ENCODE assay signal across 12 mouse cellular contexts in the genomic region with DNA sequence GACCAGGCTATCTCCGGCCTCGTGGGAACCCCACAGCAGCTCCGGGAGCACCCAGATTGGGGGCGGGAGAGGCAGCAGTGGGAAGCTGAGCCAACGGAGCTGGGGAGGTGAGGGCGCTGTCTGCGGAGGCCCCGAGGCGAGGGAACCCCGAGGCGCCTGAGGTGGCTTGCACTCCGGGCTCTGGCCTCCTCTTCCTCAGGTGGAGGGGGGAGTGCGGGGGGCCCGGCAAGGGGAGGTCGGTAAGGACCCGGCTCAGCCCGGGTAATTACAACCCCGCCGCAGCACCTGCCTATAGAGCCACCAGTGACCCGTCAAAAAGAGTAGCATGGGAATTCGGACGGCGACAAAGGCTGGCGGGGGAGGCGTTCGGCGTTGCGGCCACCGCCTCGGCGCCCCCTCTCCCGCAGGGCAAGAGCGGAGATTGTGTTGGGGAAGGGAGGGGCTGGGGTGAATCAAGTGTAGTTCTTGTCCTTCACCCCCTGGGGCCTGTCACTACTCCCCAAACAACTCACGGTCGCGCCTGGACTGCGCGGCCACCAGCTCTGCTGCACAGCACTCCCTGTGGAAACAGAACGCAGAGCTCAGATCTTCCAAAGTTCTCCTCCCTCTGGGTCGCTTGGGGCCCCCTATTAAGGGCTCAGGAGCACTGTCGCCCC. TPM values are rescaled to one million over a fixed set of nuclear protein-coding genes. Genes with fewer than 3 reads are reported as not detected.
DNase-seq lines count a peak whose midpoint lies in the region; ATAC-seq and TF ChIP-seq lines count a peak whose summit lies in the region.
"Had no signal": no experiment of that assay in that cellular context is flagged by ENCODE, and none has a peak within 500 bp of the region (broad histone marks: within the 10 kb centered on the region; RNA-seq: fewer than 3 reads in every experiment).

No protein-coding gene starts in this region.

- H3K27me3 ChIP-seq in forebrain, embryonic 15.5 days: no peaks in the 10 kb centered on the region
- H3K27me3 ChIP-seq in liver, embryonic 13.5 days: peaks cover 100% of the 10 kb centered on the region

- no peaks in the 10 kb centered on the region for H3K9me3 ChIP-seq in forebrain, embryonic 15.5 days
- H3K9me3 ChIP-seq in liver, embryonic 13.5 days (replicated peaks): no peaks in the 10 kb centered on the region

- DNase-seq in gastrocnemius, adult 2 months: peak; percentile 26
- DNase-seq in gastrocnemius, postnatal 36 days: no peak
- DNase-seq in ES-CJ7 (ENCODE audit: low read depth, low spot score) (peak; percentile 53), adipocyte (ENCODE audit: low spot score) (no peak)
- no peak for DNase-seq in liver, embryonic 13.5 days
- no peak for DNase-seq in layer of hippocampus, adult 11-12 months (ENCODE audit: low spot score)
- no peak for DNase-seq in thymus, postnatal 10 days (ENCODE audit: low spot score in 2 of 2)
- DNase-seq: adrenal gland, postnatal 10 days had no signal

- no peaks in the 10 kb centered on the region for H3K36me3 ChIP-seq in forebrain, embryonic 15.5 days
- no peaks in the 10 kb centered on the region for H3K36me3 ChIP-seq in liver, embryonic 13.5 days

- H3K9ac ChIP-seq in forebrain, embryonic 15.5 days (replicated peaks): peak overlapping the region; percentile 49
- H3K9ac ChIP-seq in liver, embryonic 13.5 days: no peak overlapping the region

- ATAC-seq in forebrain, embryonic 15.5 days (replicated peaks): no peak
- ATAC-seq in liver, embryonic 13.5 days (ENCODE audit: low read depth): no peak

- H3K4me2 ChIP-seq in forebrain, embryonic 15.5 days (replicated peaks): peak overlapping the region; percentile 66
- peak overlapping the region; percentile 14; the same call in 1 of the 2 replicates for H3K4me2 ChIP-seq in liver, embryonic 13.5 days

- H3K4me1 ChIP-seq in forebrain, embryonic 15.5 days: peaks cover 65% of the 10 kb centered on the region
- peaks cover 23% of the 10 kb centered on the region for H3K4me1 ChIP-seq in liver, embryonic 13.5 days (replicated peaks)

- peak overlapping the region; percentile 53 for H3K4me3 ChIP-seq in gastrocnemius, adult 2 months
- H3K4me3 ChIP-seq in forebrain, embryonic 15.5 days: peak overlapping the region; percentile 58
- peak overlapping the region; percentile 12; the same call in 1 of the 2 replicates for H3K4me3 ChIP-seq in liver, embryonic 13.5 days (replicated peaks)

- intact Hi-C loops in gastrocnemius, adult 2 months (cut with DNase I): loop anchor here (5.0 kb wide), 1 partner anchor 53 kb away; no protein-coding TSS in a partner anchor
- intact Hi-C loops in gastrocnemius, postnatal 36 days (cut with DNase I): no loop called here

- H3K27ac ChIP-seq in gastrocnemius, adult 2 months: no peak overlapping the region
- H3K27ac ChIP-seq in forebrain, embryonic 15.5 days (replicated peaks): peak overlapping the region; percentile 83
- no peak overlapping the region for H3K27ac ChIP-seq in liver, embryonic 13.5 days
- H3K27ac ChIP-seq: macrophage had no signal

- TF ChIP-seq CTCF in gastrocnemius, adult 2 months (IDR thresholded peaks at IDR 0.05): no peak

- under 1% methylated on average over 41 of the region's 41 CpGs for WGBS in forebrain, embryonic 15.5 days
- 2% methylated on average over 41 of the region's 41 CpGs for WGBS in liver, embryonic 13.5 days (ENCODE audit: insufficient replicate concordance)

RNA-seq across cellular contexts. Expression of gene Nr2e1, which starts 3.8 kb away (rescaled TPM):
- total RNA-seq in gastrocnemius, adult 2 months (2021): not detected
- not detected for total RNA-seq in gastrocnemius, postnatal 36 days (2021)
- polyA plus RNA-seq in forebrain, embryonic 15.5 days (2015; fragmentation: Nextera tagmentation; extraction: Ambion mirVana): 35.4 and 40.5 TPM in 2 replicates
- not detected in 2 replicates for polyA plus RNA-seq in liver, embryonic 13.5 days (2015; fragmentation: Nextera tagmentation; extraction: Ambion mirVana)
- total RNA-seq: adrenal gland, postnatal 10 days; gastrocnemius, adult 8-10 months had no signal
- polyA plus RNA-seq: macrophage; spleen, adult 2 months had no signal

RNA-seq across cellular contexts. Expression of gene Ostm1, which starts 4.0 kb away (rescaled TPM):
- total RNA-seq in gastrocnemius, adult 2 months (2021): 10 to 100 TPM; 14.7 to 22.2 TPM
- 10 to 100 TPM; 19.3 to 19.5 TPM for total RNA-seq in gastrocnemius, postnatal 36 days (2021)
- 50.8 and 51.5 TPM in 2 replicates for polyA plus RNA-seq in forebrain, embryonic 15.5 days (2015; fragmentation: Nextera tagmentation; extraction: Ambion mirVana)
- 15.6 and 18.4 TPM in 2 replicates for polyA plus RNA-seq in liver, embryonic 13.5 days (2015; fragmentation: Nextera tagmentation; extraction: Ambion mirVana)

Comparison
In these comparisons a context has a peak if more than half of its experiments do, and no peak if none do; other contexts are left out.
1. DNase-seq: peak in gastrocnemius, adult 2 months (single experiment) and ES-CJ7 (single experiment); none in gastrocnemius, postnatal 36 days (0 of 2), liver, embryonic 13.5 days (single experiment), adipocyte (single experiment), layer of hippocampus, adult 11-12 months (single experiment) and thymus, postnatal 10 days (0 of 2).
2. Peak in every context shown above with its lines, with median percentiles within 50 percentile points of each other: H3K4me3 ChIP-seq.